Mouse (Mus musculus) E14TG2a.4 (cell line): Measurements from ENCODE around the gene Aspn.

ENCODE experiments used
- H3K27me3 ChIP-seq: 2 replicates; pipeline ENCODE4 v1.6.1; 2014; ENCODE audit warnings: low read length, control low read depth; ENCODE audit not compliant: insufficient read depth
- H3K36me3 ChIP-seq: 2 replicates; pipeline ENCODE4 v1.6.1; 2014; ENCODE audit warnings: low read length, control low read depth; ENCODE audit not compliant: insufficient read depth
- H3K4me1 ChIP-seq: replicated peaks from 2 replicates; pipeline ENCODE4 v1.6.1; 2014; ENCODE audit warnings: low read depth, low read length, control low read depth
- H3K4me3 ChIP-seq: replicated peaks from 2 replicates; pipeline ENCODE4 v1.5.1; 2014; ENCODE audit warnings: mild to moderate bottlenecking, low read length
- H3K9me3 ChIP-seq: 2 replicates; pipeline ENCODE4 v1.6.1; 2014; ENCODE audit warnings: low read length, control low read depth
- CTCF ChIP-seq: conservative IDR thresholded peaks from 2 replicates; pipeline ENCODE4 v1.5.1; 2014; ENCODE audit warnings: low read length
- NANOG ChIP-seq: IDR thresholded peaks from 2 replicates; pipeline ENCODE4 v1.6.1; 2014; ENCODE audit warnings: borderline replicate concordance, low read length, mixed read lengths
- POU5F1 ChIP-seq: IDR thresholded peaks from 2 replicates; pipeline ENCODE4 v1.6.1; 2014; ENCODE audit warnings: low read length, borderline replicate concordance

Gene Aspn

DNA sequence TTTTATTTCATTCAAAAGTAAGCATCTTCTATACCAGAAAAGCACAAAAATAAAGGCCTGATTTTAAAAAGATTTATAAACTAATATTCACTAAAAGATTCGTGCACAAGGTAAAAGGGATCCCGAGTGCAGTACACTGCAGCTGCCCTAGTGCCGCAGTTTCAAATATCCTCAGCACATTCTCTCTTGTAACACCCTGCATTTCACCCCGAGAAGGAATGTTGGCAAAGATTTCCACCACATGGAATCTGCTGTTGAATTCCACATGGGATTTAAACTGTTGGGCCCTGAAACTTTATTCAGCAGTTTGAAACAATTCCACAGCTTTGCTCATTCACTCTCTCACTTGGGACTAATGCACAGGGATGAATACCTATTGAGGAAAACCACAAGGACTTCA is 63.5 kb downstream of the Aspn start, which contains the start of gene Ogn:
Gene Ogn, plus strand, starts transcription at position 333 of the 400 bp plus-strand sequence.
- no peaks in the 10 kb centered on the region for H3K27me3 ChIP-seq
- peaks cover 13% of the 10 kb centered on the region for H3K4me1 ChIP-seq
- TF ChIP-seq CTCF = no peak
- TF ChIP-seq NANOG = no peak
- TF ChIP-seq POU5F1 = no peak
- no peaks in the 10 kb centered on the region for H3K9me3 ChIP-seq
- H3K4me3 ChIP-seq = no peak within 1 kb of the TSS
- H3K36me3 ChIP-seq = no peaks in the 10 kb centered on the region

DNA sequence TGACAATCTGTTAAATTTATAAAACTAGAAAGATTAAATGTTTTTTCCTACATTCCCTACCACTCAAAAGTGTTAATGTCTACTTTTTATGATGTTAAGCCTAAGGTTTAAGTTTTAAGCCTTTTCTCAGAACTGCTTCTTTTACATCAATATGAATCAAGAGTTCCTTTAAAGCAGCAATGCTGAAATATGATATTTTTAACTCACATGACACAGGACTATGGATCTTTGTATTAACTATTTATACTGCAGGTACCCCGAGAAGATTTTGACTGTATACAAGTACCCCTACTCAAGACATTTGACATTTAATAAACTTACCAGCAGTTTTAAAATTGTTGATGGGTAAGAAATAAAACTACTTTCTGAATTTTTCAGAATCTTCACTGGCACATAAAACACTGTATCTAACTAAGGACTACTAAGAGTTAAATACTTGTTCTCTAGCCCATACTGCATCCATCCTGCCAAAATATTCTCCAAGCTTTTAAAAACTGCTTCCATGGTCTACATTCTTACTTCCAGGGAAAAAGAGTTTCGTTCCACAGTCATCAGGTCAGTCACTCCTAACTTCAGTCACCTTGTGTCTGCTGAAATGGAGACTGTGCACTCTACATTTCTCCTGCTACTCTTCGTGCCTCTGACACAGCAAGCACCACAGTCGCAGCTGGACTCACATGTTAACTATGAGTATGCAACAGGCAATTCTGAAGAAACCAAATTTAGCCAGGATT is 64.5 kb downstream of the Aspn start:
- H3K27me3 ChIP-seq = no peaks in the 10 kb centered on the region
- H3K4me3 ChIP-seq = no peak overlapping the region
- no peak for TF ChIP-seq CTCF
- no peak for TF ChIP-seq POU5F1
- TF ChIP-seq NANOG = no peak
- H3K4me1 ChIP-seq = peaks cover 3% of the 10 kb centered on the region; the same call in 1 of the 2 replicates
- H3K36me3 ChIP-seq = no peaks in the 10 kb centered on the region
- H3K9me3 ChIP-seq = no peaks in the 10 kb centered on the region

- no peaks in the 10 kb centered on the region for H3K27me3 ChIP-seq
- H3K36me3 ChIP-seq = no peaks in the 10 kb centered on the region
- no peaks in the 10 kb centered on the region for H3K9me3 ChIP-seq
- no peak overlapping the region for H3K4me3 ChIP-seq
- peaks cover 8% of the 10 kb centered on the region for H3K4me1 ChIP-seq
- no peak for TF ChIP-seq NANOG
- TF ChIP-seq CTCF = no peak
- no peak for TF ChIP-seq POU5F1
These were observed 72.8 kb downstream of the Aspn start for GRCm38 (mm10) chr13:49617021-49617420.
